Mouse (Mus musculus) ovary, postnatal 10 days (tissue): ENCODE results near the gene Smcr8.

Experiments used
- DNase-seq: peaks from one replicate; pipeline ENCODE4 v3.0.0; 2022; ENCODE audit warnings: low spot score

Gene Smcr8

GRCm38 (mm10) chr11:60776829-60777740 is at the start of gene Smcr8, which contains the start of gene Top3a:
Gene Smcr8 (plus strand): TSS chr11:60777524.
Gene Top3a (minus strand): TSS chr11:60777365.
- peak; percentile 63 for DNase-seq

GRCm38 (mm10) chr11:60728260-60728761 is 49.0 kb upstream of the Smcr8 start, which contains the start of gene Mief2:
Gene Mief2 (plus strand): TSS chr11:60728398.
- peak; percentile 79 for DNase-seq

- DNase-seq = no peak
Observed at GRCm38 (mm10) chr11:60729217-60729641, 48.1 kb upstream of the Smcr8 start.

- no peak for DNase-seq
Observed at GRCm38 (mm10) chr11:60730169-60730568, 47.2 kb upstream of the Smcr8 start.

- no peak for DNase-seq
Observed at GRCm38 (mm10) chr11:60731251-60731650, 46.1 kb upstream of the Smcr8 start.

GRCm38 (mm10) chr11:60734206-60734605 is 43.1 kb upstream of the Smcr8 start:
- no peak for DNase-seq

GRCm38 (mm10) chr11:60735191-60735590 is 42.1 kb upstream of the Smcr8 start:
- no peak for DNase-seq

GRCm38 (mm10) chr11:60736491-60736890 is 40.8 kb upstream of the Smcr8 start:
- no peak for DNase-seq

GRCm38 (mm10) chr11:60737450-60737849 is 39.9 kb upstream of the Smcr8 start:
- DNase-seq = no peak

- DNase-seq = no peak
Observed at GRCm38 (mm10) chr11:60740321-60740720, 37.0 kb upstream of the Smcr8 start.

- no peak for DNase-seq
Observed at GRCm38 (mm10) chr11:60755570-60755969, 21.8 kb upstream of the Smcr8 start.

GRCm38 (mm10) chr11:60761681-60762080 is 15.6 kb upstream of the Smcr8 start:
- no peak for DNase-seq

- DNase-seq = no peak
Observed at GRCm38 (mm10) chr11:60766969-60767368, 10.4 kb upstream of the Smcr8 start.

- no peak for DNase-seq
Observed at GRCm38 (mm10) chr11:60769322-60769721, 8.0 kb upstream of the Smcr8 start.

GRCm38 (mm10) chr11:60770776-60771175 is 6.5 kb upstream of the Smcr8 start:
- DNase-seq = no peak

- DNase-seq = no peak
Observed at GRCm38 (mm10) chr11:60772161-60772560, 5.2 kb upstream of the Smcr8 start.

- no peak for DNase-seq
Observed at GRCm38 (mm10) chr11:60774158-60774689, 3.1 kb upstream of the Smcr8 start.

GRCm38 (mm10) chr11:60774841-60775240 is 2.5 kb upstream of the Smcr8 start:
- no peak for DNase-seq

GRCm38 (mm10) chr11:60775578-60775977 is 1.7 kb upstream of the Smcr8 start:
- no peak for DNase-seq

- DNase-seq = no peak
Observed at GRCm38 (mm10) chr11:60776107-60776828, 1.1 kb upstream of the Smcr8 start.

- no peak for DNase-seq
Observed at GRCm38 (mm10) chr11:60777801-60778370, 562 bp downstream of the Smcr8 start.

GRCm38 (mm10) chr11:60779673-60780189 is 2.4 kb downstream of the Smcr8 start:
- no peak for DNase-seq
